Mouse (Mus musculus) kidney, adult 2 months (tissue): Measurements from ENCODE around the gene Fezf2. TPM values are rescaled to one million over a fixed set of nuclear protein-coding genes. Genes with fewer than 3 reads are reported as not detected.

Source experiments
- DNase-seq: peaks from one replicate; pipeline ENCODE4 v3.0.0; 2021
- H3K27ac ChIP-seq: fragments of 200-500 bp; 2 replicates; pipeline ENCODE4 v1.5.1; 2012; ENCODE audit warnings: low read depth, low read length, control low read depth, inconsistent platforms; ENCODE audit not compliant: insufficient read depth
- H3K27me3 ChIP-seq: fragments of 200-500 bp; replicated peaks from 2 replicates; pipeline ENCODE4 v1.6.1; 2012; ENCODE audit warnings: mild to moderate bottlenecking, moderate library complexity, low read length, inconsistent platforms; ENCODE audit not compliant: control insufficient read depth, insufficient read depth
- H3K36me3 ChIP-seq: fragments of 200-500 bp; 2 replicates; pipeline ENCODE4 v1.6.1; 2012; ENCODE audit warnings: mild to moderate bottlenecking, moderate library complexity, low read length, inconsistent platforms; ENCODE audit not compliant: control insufficient read depth, insufficient read depth
- H3K4me1 ChIP-seq: fragments of 200-500 bp; 2 replicates; pipeline ENCODE4 v1.6.1; 2011; ENCODE audit warnings: low read length; ENCODE audit not compliant: control insufficient read depth, insufficient read depth
- H3K4me3 ChIP-seq: fragments of 200-500 bp; 2 replicates; pipeline ENCODE4 v1.5.1; 2011; ENCODE audit warnings: mild to moderate bottlenecking, low read depth, low read length, control low read depth; ENCODE audit not compliant: insufficient read depth
- CTCF ChIP-seq: fragments of 200-500 bp; conservative IDR thresholded peaks from 2 replicates; pipeline ENCODE4 v1.5.1; 2011; ENCODE audit warnings: low read depth, mild to moderate bottlenecking, control low read depth, low read length, moderate library complexity, mixed read lengths; ENCODE audit not compliant: insufficient read depth, insufficient read length
- POLR2A ChIP-seq: fragments of 200-500 bp; IDR thresholded peaks from one replicate; pipeline ENCODE4 v1.6.1; 2011; ENCODE audit warnings: low read depth, low read length, control low read depth
- WGBS: fragments of 180-500 bp; shearing (Covaris S2); methylation state at CpG from one replicate; pipeline ENCODE4 v1.1.7; 2018; 5-methylcytosine and 5-hydroxymethylcytosine counted together
- polyA plus RNA-seq: library from polyadenylated mRNA; depleted of rRNA; stranded (reverse); fragments of >200 nt; gene quantifications from 2 replicates; pipeline ENCODE4 v1.2.3, GENCODE M21; 2012

Gene Fezf2
- polyA plus RNA-seq, 1 experiment = not detected

GRCm38 (mm10) chr14:12346011-12346864, 1.8 kb downstream of the Fezf2 start:
- no peaks in the 10 kb centered on the region for H3K36me3 ChIP-seq
- H3K4me1 ChIP-seq = no peaks in the 10 kb centered on the region
- TF ChIP-seq CTCF (no peak), POLR2A (no peak)
- H3K4me3 ChIP-seq = no peak overlapping the region
- H3K27ac ChIP-seq = no peak overlapping the region
- DNase-seq = no peak
- WGBS = 2% methylated on average over 50 of the region's 50 CpGs
- peaks cover 8% of the 10 kb centered on the region for H3K27me3 ChIP-seq

DNA sequence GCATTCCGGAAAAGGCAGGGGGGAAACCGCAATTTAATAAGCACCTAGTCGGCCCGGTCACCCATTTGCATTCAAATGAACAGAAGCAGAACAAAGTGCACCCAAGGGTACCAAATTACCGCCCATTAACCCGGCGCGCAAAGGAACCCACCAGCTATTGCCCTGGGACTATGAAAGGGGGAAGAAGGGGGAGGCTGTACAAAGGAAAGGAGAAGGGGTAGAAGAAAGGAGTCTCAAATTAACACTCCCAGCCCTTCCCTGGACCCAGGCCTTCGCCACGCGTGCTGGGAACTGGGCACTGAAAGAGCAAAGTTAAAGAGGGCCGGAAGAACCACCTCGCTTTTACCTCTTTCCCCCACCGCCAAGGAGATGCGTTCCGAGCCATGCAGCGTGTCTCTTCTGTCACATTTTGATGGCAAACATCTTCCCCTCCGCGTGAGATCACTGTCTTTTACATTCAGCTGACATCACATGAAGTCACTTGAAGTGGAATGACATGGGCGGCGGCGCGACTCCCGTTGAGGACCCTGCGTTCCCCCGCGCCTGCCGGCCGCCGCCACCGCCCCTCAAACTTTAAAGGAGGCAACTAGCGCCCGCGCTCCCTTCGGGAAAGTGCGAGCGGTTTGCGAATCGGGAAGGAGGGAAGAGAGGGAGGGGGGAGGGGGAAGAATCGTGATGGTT, 2.6 kb downstream of the Fezf2 start:
- peaks cover 8% of the 10 kb centered on the region for H3K27me3 ChIP-seq
- 2% methylated on average over 40 of the region's 40 CpGs for WGBS
- H3K36me3 ChIP-seq = no peaks in the 10 kb centered on the region
- no peak overlapping the region for H3K27ac ChIP-seq
- DNase-seq = no peak
- H3K4me3 ChIP-seq = no peak overlapping the region
- no peak for TF ChIP-seq CTCF
- TF ChIP-seq POLR2A = no peak
- no peaks in the 10 kb centered on the region for H3K4me1 ChIP-seq

- no peak overlapping the region for H3K27ac ChIP-seq
- H3K36me3 ChIP-seq = no peaks in the 10 kb centered on the region
- WGBS = under 1% methylated on average over 39 of the region's 39 CpGs
- H3K27me3 ChIP-seq = peaks cover 8% of the 10 kb centered on the region
- no peak for DNase-seq
- H3K4me3 ChIP-seq = no peak overlapping the region
- no peaks in the 10 kb centered on the region for H3K4me1 ChIP-seq
- no peak for TF ChIP-seq POLR2A
- TF ChIP-seq CTCF = no peak
Measured at GRCm38 (mm10) chr14:12344746-12345240, 3.2 kb downstream of the Fezf2 start.

DNA sequence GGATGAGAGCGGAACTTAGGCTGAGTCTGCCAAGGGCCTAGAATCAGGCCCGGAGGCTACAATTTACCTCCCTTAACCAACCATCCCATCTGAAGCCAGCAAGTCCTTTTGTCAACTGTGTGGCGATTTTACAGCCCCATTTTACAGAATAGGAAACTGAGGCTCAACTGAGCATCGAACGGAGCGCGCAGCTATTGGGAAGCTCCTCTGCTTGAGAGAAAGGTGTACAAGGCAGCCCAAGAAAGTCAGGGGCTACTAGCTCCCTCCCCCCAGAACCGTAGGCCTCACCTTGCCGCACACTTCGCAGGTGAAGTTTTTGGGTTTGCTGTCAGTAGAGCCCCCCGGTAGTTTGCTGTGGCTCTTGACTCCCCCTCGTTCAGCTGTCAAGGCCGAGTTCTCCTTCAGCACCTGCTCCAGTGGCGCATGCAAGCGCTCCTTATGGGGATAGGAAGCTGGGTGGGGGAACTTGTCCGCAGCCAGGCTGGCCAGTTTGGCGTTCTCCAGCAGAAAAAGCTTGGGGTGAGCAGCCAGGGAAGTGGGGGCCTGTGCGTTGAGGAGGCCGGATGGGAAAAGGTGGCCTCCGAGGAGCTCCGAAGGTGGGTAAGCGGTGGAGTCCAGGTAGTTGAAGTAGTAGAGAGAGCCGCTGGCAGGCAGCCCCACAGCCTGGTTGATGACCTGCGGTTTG, 3.8 kb downstream of the Fezf2 start:
- H3K4me3 ChIP-seq = no peak overlapping the region
- 4% methylated on average over 24 of the region's 24 CpGs for WGBS
- H3K4me1 ChIP-seq = no peaks in the 10 kb centered on the region
- peak; percentile 47 for DNase-seq
- H3K27me3 ChIP-seq = peaks cover 8% of the 10 kb centered on the region
- H3K36me3 ChIP-seq = no peaks in the 10 kb centered on the region
- no peak for TF ChIP-seq POLR2A
- TF ChIP-seq CTCF = no peak
- H3K27ac ChIP-seq = no peak overlapping the region

DNA sequence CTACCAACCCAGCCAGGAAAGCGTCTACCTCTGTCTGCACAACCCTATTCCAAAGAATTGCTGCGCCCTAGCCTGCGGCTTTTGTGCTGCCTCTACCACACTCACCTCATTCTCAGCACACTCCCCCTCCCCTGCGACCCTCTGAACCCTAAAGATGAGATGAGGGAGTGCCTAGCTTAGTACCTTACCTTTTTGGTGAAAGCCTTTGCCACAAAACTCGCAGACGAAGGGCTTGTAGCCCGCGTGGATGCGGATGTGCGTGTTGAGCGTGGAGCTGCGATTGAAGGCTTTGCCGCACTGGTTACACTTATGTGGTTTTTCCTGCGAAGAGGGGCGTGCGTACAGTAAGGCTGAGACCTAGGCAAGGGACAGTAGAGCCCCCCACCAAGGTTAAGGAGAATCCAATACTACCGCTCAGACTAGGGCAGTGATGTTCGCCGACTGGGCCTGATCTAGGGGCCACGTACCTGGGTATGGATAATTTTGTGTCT, 4.5 kb downstream of the Fezf2 start:
- Histone ChIP-seq H3K27me3 (peaks cover 9% of the 10 kb centered on the region), H3K4me3 (no peak overlapping the region), H3K27ac (no peak overlapping the region), H3K36me3 (no peaks in the 10 kb centered on the region), H3K4me1 (no peaks in the 10 kb centered on the region)
- no peak for DNase-seq
- no peak for TF ChIP-seq POLR2A
- TF ChIP-seq CTCF = no peak
- 6% methylated on average over 20 of the region's 20 CpGs for WGBS

GRCm38 (mm10) chr14:12342458-12343131, 5.4 kb downstream of the Fezf2 start:
- 8% methylated on average over 23 of the region's 23 CpGs for WGBS
- H3K4me1 ChIP-seq = no peaks in the 10 kb centered on the region

More at GRCm38 (mm10) chr14:12342458-12343131, 5.4 kb downstream of the Fezf2 start:
- TF ChIP-seq CTCF = no peak
- no peak for TF ChIP-seq POLR2A
- Histone ChIP-seq H3K27ac (no peak overlapping the region), H3K4me3 (no peak overlapping the region), H3K36me3 (no peaks in the 10 kb centered on the region), H3K27me3 (peaks cover 12% of the 10 kb centered on the region)
- no peak for DNase-seq
